Mouse (Mus musculus): ENCODE results near the gene Phf5a. TPM values are rescaled to one million over a fixed set of nuclear protein-coding genes. Genes with fewer than 3 reads are reported as not detected.

Gene Phf5a
- polyA plus RNA-seq, 1 experiment, result 172 TPM

DNA sequence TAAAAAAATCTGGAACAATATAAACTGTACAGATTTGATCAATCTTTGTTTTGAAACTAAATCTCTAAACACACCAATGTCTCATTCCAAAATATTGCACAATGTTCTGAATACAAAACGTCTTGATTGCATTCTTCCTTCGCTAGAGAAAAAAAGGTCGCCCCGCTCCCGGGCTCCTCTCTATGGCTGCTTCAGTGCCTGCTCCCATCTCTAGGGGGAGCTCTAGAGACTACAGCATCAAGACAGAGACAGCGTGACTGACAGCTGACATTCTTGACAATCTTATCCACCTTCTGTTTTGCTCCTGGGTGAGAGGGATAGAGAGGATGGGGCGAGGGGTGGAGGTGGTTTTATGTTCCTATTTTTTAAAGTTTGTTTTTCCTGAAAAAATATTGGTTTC lies 23.4 kb downstream of the Phf5a start:
- Histone ChIP-seq H3K9ac (ENCODE audit: low read depth, poor library complexity, severe bottlenecking) (no peak overlapping the region), H3K36me3 (ENCODE audit: control insufficient read depth, insufficient read depth, low read length, poor library complexity, severe bottlenecking) (peaks cover 7% of the 10 kb centered on the region; the same call in 1 of the 2 replicates), H3K4me1 (ENCODE audit: control insufficient read depth, insufficient read depth, low read length) (peaks cover 7% of the 10 kb centered on the region), H3K4me3 (ENCODE audit: low read depth, low read length) (no peak overlapping the region), H3K27ac (ENCODE audit: insufficient read depth, low read length) (no peak overlapping the region), H3K27me3 (ENCODE audit: control insufficient read depth, insufficient read depth, low read length, poor library complexity, severe bottlenecking) (no peaks in the 10 kb centered on the region), H3K9me3 (replicated peaks; ENCODE audit: control insufficient read depth, insufficient read depth, low read length, poor library complexity, severe bottlenecking) (no peaks in the 10 kb centered on the region)
- TF ChIP-seq POLR2A (IDR thresholded peaks at IDR 0.05; ENCODE audit: insufficient read depth, low read length) (no peak), CTCF (IDR thresholded peaks at IDR 0.05; ENCODE audit: low read depth, low read length) (peak; percentile 52), EP300 (IDR thresholded peaks at IDR 0.05; ENCODE audit: insufficient read depth, low read depth, low read length) (no peak)

DNA sequence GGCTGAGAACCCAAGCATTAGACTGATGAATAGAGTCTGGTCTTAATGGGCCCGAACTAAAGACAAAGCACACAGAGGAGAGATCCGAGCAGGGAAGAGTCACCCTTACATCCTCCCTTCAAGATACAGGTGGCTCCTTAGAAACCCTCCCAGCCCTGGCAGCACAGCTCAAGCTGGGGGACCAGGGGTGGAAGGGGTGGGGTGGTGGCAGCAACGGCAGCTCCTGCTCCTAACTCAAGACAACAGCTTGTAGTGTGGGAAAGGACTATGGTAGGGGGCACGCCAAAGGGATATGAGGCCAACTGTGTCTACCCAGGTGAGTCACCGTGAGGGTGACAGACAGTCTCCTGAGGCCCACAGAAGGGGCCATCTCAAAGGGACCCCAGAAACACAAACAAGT lies 23.9 kb downstream of the Phf5a start:
- H3K9me3 ChIP-seq (replicated peaks; ENCODE audit: control insufficient read depth, insufficient read depth, low read length, poor library complexity, severe bottlenecking), result no peaks in the 10 kb centered on the region
- peaks cover 7% of the 10 kb centered on the region for H3K4me1 ChIP-seq (ENCODE audit: control insufficient read depth, insufficient read depth, low read length)
- H3K4me3 ChIP-seq (ENCODE audit: low read depth, low read length), result no peak overlapping the region
- peaks cover 7% of the 10 kb centered on the region; the same call in 1 of the 2 replicates for H3K36me3 ChIP-seq (ENCODE audit: control insufficient read depth, insufficient read depth, low read length, poor library complexity, severe bottlenecking)
- H3K27me3 ChIP-seq (ENCODE audit: control insufficient read depth, insufficient read depth, low read length, poor library complexity, severe bottlenecking), result no peaks in the 10 kb centered on the region
- H3K9ac ChIP-seq (ENCODE audit: low read depth, poor library complexity, severe bottlenecking), result no peak overlapping the region
- TF ChIP-seq CTCF (IDR thresholded peaks at IDR 0.05; ENCODE audit: low read depth, low read length) (no peak), POLR2A (IDR thresholded peaks at IDR 0.05; ENCODE audit: insufficient read depth, low read length) (no peak)
- H3K27ac ChIP-seq (ENCODE audit: insufficient read depth, low read length), result no peak overlapping the region

DNA sequence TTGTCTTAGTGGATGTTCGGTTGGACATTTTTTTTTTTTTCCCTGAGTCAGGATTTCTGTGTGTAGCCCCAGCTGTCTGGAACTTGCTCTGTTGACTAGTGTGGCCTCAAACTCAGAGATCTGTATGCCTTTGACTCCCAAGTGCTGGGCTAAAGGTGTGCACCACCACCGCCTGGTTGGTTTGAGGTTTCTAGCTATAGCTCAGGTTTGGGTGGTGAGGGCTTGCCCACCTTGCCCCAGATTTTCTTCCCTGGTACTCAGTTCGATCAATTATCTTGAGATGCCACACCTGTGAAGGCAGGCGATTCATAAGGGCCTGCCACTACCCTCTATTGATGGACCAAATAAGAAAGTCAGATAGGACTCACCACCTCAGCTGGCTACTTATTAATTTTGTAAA lies 24.6 kb downstream of the Phf5a start:
- Histone ChIP-seq H3K36me3 (ENCODE audit: control insufficient read depth, insufficient read depth, low read length, poor library complexity, severe bottlenecking) (peaks cover 7% of the 10 kb centered on the region; the same call in 1 of the 2 replicates), H3K9me3 (replicated peaks; ENCODE audit: control insufficient read depth, insufficient read depth, low read length, poor library complexity, severe bottlenecking) (no peaks in the 10 kb centered on the region), H3K9ac (ENCODE audit: low read depth, poor library complexity, severe bottlenecking) (no peak overlapping the region), H3K4me3 (ENCODE audit: low read depth, low read length) (no peak overlapping the region), H3K27me3 (ENCODE audit: control insufficient read depth, insufficient read depth, low read length, poor library complexity, severe bottlenecking) (no peaks in the 10 kb centered on the region), H3K27ac (ENCODE audit: insufficient read depth, low read length) (no peak overlapping the region), H3K4me1 (ENCODE audit: control insufficient read depth, insufficient read depth, low read length) (peaks cover 7% of the 10 kb centered on the region)
- TF ChIP-seq EP300 (IDR thresholded peaks at IDR 0.05; ENCODE audit: insufficient read depth, low read depth, low read length), result no peak

DNA sequence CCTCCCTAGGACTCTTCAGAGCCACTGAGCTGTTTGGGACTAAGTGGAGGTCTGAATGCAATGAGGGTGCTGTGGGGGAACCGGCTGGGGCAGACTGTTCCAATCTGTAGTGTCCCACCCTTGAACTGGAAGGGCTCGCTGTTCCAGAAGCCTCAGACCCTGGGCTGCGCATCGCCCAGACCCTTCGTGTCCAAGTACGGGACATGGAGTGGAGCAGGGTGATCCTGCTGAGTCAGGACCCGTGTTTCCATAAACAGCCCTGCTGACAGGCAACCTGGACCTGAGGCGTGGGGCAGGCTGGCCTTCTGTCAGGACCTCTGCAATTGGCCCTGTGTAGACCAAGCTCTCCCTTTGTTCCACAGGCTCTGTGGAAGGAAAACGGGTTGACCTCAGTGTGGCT lies 25.0 kb downstream of the Phf5a start:
- Histone ChIP-seq H3K4me3 (ENCODE audit: low read depth, low read length) (no peak overlapping the region), H3K36me3 (ENCODE audit: control insufficient read depth, insufficient read depth, low read length, poor library complexity, severe bottlenecking) (peaks cover 7% of the 10 kb centered on the region; the same call in 1 of the 2 replicates), H3K4me1 (ENCODE audit: control insufficient read depth, insufficient read depth, low read length) (peaks cover 7% of the 10 kb centered on the region), H3K9me3 (replicated peaks; ENCODE audit: control insufficient read depth, insufficient read depth, low read length, poor library complexity, severe bottlenecking) (no peaks in the 10 kb centered on the region), H3K27ac (ENCODE audit: insufficient read depth, low read length) (no peak overlapping the region), H3K9ac (ENCODE audit: low read depth, poor library complexity, severe bottlenecking) (no peak overlapping the region), H3K27me3 (ENCODE audit: control insufficient read depth, insufficient read depth, low read length, poor library complexity, severe bottlenecking) (no peaks in the 10 kb centered on the region)
- TF ChIP-seq CTCF (IDR thresholded peaks at IDR 0.05; ENCODE audit: low read depth, low read length) (no peak), POLR2A (IDR thresholded peaks at IDR 0.05; ENCODE audit: insufficient read depth, low read length) (no peak), EP300 (IDR thresholded peaks at IDR 0.05; ENCODE audit: insufficient read depth, low read depth, low read length) (no peak)

DNA sequence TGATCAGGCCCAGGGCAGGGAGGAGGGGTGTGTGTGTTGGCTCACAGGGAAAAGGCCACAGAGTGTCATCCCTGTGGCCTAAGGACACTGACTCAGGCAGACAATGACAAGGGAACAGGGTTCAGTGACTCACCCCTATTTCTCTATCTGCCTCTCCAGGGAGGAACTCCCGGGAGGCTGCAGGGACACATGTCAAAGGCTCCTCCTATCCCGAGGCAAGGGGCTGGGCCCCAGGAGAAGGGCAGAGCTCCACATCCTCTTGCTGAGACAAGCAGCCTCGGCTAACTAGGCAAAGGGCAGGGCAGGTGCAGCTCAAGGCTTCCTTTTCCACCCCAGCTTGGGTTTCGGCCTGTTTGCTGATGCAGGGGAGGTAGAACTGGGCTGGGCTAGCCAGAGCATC lies 26.0 kb downstream of the Phf5a start:
- Histone ChIP-seq H3K9ac (ENCODE audit: low read depth, poor library complexity, severe bottlenecking) (no peak overlapping the region), H3K36me3 (ENCODE audit: control insufficient read depth, insufficient read depth, low read length, poor library complexity, severe bottlenecking) (peaks cover 5% of the 10 kb centered on the region; the same call in 1 of the 2 replicates), H3K4me3 (ENCODE audit: low read depth, low read length) (no peak overlapping the region), H3K4me1 (ENCODE audit: control insufficient read depth, insufficient read depth, low read length) (peaks cover 7% of the 10 kb centered on the region), H3K27me3 (ENCODE audit: control insufficient read depth, insufficient read depth, low read length, poor library complexity, severe bottlenecking) (no peaks in the 10 kb centered on the region), H3K9me3 (replicated peaks; ENCODE audit: control insufficient read depth, insufficient read depth, low read length, poor library complexity, severe bottlenecking) (no peaks in the 10 kb centered on the region), H3K27ac (ENCODE audit: insufficient read depth, low read length) (no peak overlapping the region; the same call in 1 of the 2 replicates)
- no peak for TF ChIP-seq EP300 (IDR thresholded peaks at IDR 0.05; ENCODE audit: insufficient read depth, low read depth, low read length)
- no peak for TF ChIP-seq CTCF (IDR thresholded peaks at IDR 0.05; ENCODE audit: low read depth, low read length)
- TF ChIP-seq POLR2A (IDR thresholded peaks at IDR 0.05; ENCODE audit: insufficient read depth, low read length), result no peak

DNA sequence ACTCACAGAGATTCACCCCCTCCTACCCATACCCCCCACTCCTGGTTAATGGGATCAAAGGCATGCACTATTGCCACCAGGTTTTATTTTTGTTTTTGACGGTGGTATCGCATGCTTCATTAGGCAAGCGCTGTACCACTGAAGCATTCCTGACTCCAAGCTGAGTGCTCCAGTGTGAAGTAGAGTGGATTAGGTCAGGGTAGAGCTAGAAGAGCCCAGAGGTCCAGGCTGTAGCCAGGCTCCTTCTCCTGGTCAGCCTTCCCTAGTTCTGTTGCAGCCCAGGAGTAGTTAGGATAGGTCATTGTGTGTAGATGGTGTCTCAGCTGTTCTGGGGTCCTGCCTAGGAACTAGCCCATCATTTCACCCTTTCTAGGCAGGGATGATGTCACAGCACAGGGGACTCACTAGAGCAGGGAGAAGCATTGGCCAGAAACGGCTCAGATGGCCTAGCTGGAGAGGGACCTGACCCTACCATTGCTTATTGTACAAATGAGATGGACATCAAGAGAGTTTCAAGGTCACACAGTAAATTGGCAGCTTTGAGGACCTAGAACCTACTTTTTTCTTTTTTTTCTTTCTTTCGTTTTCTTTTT lies 26.6 kb downstream of the Phf5a start:
- Histone ChIP-seq H3K9ac (ENCODE audit: low read depth, poor library complexity, severe bottlenecking) (no peak overlapping the region), H3K4me3 (ENCODE audit: low read depth, low read length) (no peak overlapping the region), H3K9me3 (replicated peaks; ENCODE audit: control insufficient read depth, insufficient read depth, low read length, poor library complexity, severe bottlenecking) (no peaks in the 10 kb centered on the region), H3K27me3 (ENCODE audit: control insufficient read depth, insufficient read depth, low read length, poor library complexity, severe bottlenecking) (no peaks in the 10 kb centered on the region), H3K36me3 (ENCODE audit: control insufficient read depth, insufficient read depth, low read length, poor library complexity, severe bottlenecking) (peaks cover under 1% of the 10 kb centered on the region; the same call in 1 of the 2 replicates), H3K27ac (ENCODE audit: insufficient read depth, low read length) (no peak overlapping the region), H3K4me1 (ENCODE audit: control insufficient read depth, insufficient read depth, low read length) (peaks cover 7% of the 10 kb centered on the region)
- no peak for TF ChIP-seq POLR2A (IDR thresholded peaks at IDR 0.05; ENCODE audit: insufficient read depth, low read length)
- no peak for TF ChIP-seq CTCF (IDR thresholded peaks at IDR 0.05; ENCODE audit: low read depth, low read length)
- TF ChIP-seq EP300 (IDR thresholded peaks at IDR 0.05; ENCODE audit: insufficient read depth, low read depth, low read length), result no peak
